Mouse (Mus musculus) kidney, embryonic 16.5 days (tissue): ENCODE results near the gene Myog. TPM values are rescaled to one million over a fixed set of nuclear protein-coding genes. Genes with fewer than 3 reads are reported as not detected.

ENCODE experiments used
- polyA plus RNA-seq: library from polyadenylated mRNA; unstranded; fragments of >200 nt; fragmentation: Nextera tagmentation; extraction: Ambion mirVana; gene quantifications from 2 replicates; pipeline ENCODE4 v1.2.1, GENCODE M21; 2015

Gene Myog
- polyA plus RNA-seq, 1 experiment from 2014 or later = 3.4 TPM

Other genes starting within 250 kb of the Myog start
- gene Btg2, start 210.9 kb upstream of the Myog start, polyA plus RNA-seq = 36.2 and 38.2 TPM in 2 replicates
- 0.17 and 0.21 TPM in 2 replicates for gene Chit1, start 178.7 kb upstream of the Myog start, polyA plus RNA-seq
- gene Chil1, start 107.8 kb upstream of the Myog start, polyA plus RNA-seq = 0.85 and 1.4 TPM in 2 replicates
- 1.6 and 1.7 TPM in 2 replicates for gene Mybph, start 96.5 kb upstream of the Myog start, polyA plus RNA-seq
- 10.4 and 10.6 TPM in 2 replicates for gene Adora1, start 54.6 kb upstream of the Myog start, polyA plus RNA-seq
- 3.6 and 3.9 TPM in 2 replicates for gene Ppfia4, start 42.9 kb downstream of the Myog start, polyA plus RNA-seq
- gene Tmem183a, start 72.0 kb downstream of the Myog start, polyA plus RNA-seq = 79.0 and 88.8 TPM in 2 replicates
- not detected in 2 replicates for gene 4933406M09Rik, start 96.0 kb downstream of the Myog start, polyA plus RNA-seq
- 42.7 and 44.1 TPM in 2 replicates for gene Cyb5r1, start 115.6 kb downstream of the Myog start, polyA plus RNA-seq
- gene Adipor1, start 125.4 kb downstream of the Myog start, polyA plus RNA-seq = 98.2 and 101 TPM in 2 replicates
- 32.4 and 35.4 TPM in 2 replicates for gene Klhl12, start 165.5 kb downstream of the Myog start, polyA plus RNA-seq
- 46.9 and 47.0 TPM in 2 replicates for gene Rabif, start 204.7 kb downstream of the Myog start, polyA plus RNA-seq